Mouse (Mus musculus) adrenal gland, postnatal 25 days (tissue): ENCODE data around the gene Ano6. TPM values are rescaled to one million over a fixed set of nuclear protein-coding genes. Genes with fewer than 3 reads are reported as not detected.

Experiments
- DNase-seq: peaks from one replicate; pipeline ENCODE4 v3.0.0; 2021; ENCODE audit warnings: mixed read lengths
- microRNA-seq, 2 experiments: library from miRNA; unstranded; fragments of <30 nt; microRNA quantifications; one replicate each; pipeline ENCODE4 v1.2.0; 2021
- total RNA-seq: library from RNA; stranded (reverse); gene quantifications from 2 replicates; pipeline ENCODE4 v1.2.3, GENCODE M21; 2021

Gene Ano6
- total RNA-seq, 1 experiment from 2014 or later = 75.4 TPM

GRCm38 (mm10) chr15:95976156-95976876 is 185.7 kb downstream of the Ano6 start:
- DNase-seq = no peak

- DNase-seq = no peak
Measured at GRCm38 (mm10) chr15:95977169-95977938, 186.7 kb downstream of the Ano6 start.

GRCm38 (mm10) chr15:95977939-95978252 is 187.3 kb downstream of the Ano6 start:
- DNase-seq = no peak

- DNase-seq = no peak
Measured at GRCm38 (mm10) chr15:95980641-95981040, 190.0 kb downstream of the Ano6 start.

GRCm38 (mm10) chr15:95987916-95988315 is 197.3 kb downstream of the Ano6 start:
- no peak for DNase-seq

GRCm38 (mm10) chr15:95989496-95990124 is 199.0 kb downstream of the Ano6 start:
- no peak for DNase-seq

- DNase-seq = no peak
Measured at GRCm38 (mm10) chr15:96002958-96003601, 212.4 kb downstream of the Ano6 start.

GRCm38 (mm10) chr15:96011640-96012390 is 221.2 kb downstream of the Ano6 start:
- DNase-seq = no peak

GRCm38 (mm10) chr15:96012391-96012775 is 221.7 kb downstream of the Ano6 start:
- no peak for DNase-seq

- DNase-seq = no peak
Measured at GRCm38 (mm10) chr15:96014501-96014900, 223.9 kb downstream of the Ano6 start.

GRCm38 (mm10) chr15:96020465-96020864 is 229.8 kb downstream of the Ano6 start:
- no peak for DNase-seq

- DNase-seq = no peak
Measured at GRCm38 (mm10) chr15:96021506-96021905, 230.9 kb downstream of the Ano6 start.

Small RNA genes lying within 50 kb of the gene (microRNA-seq; reads per million reads assigned to microRNA genes)
- gene Gm25070 = 0 reads per million in 2 experiments

Other genes starting within 250 kb of the Ano6 start
- gene Dbx2, start 134.9 kb upstream of the Ano6 start, total RNA-seq = not detected in 2 replicates